Mouse (Mus musculus) adrenal gland (tissue): ENCODE results near the gene Sytl3.

ENCODE experiments used
- intact Hi-C: fragments of 180-260 bp; cut with DNase I; formaldehyde crosslinking; loops from one replicate; pipeline ENCODE4 v1.15.1; 2025

The Sytl3 gene

DNA sequence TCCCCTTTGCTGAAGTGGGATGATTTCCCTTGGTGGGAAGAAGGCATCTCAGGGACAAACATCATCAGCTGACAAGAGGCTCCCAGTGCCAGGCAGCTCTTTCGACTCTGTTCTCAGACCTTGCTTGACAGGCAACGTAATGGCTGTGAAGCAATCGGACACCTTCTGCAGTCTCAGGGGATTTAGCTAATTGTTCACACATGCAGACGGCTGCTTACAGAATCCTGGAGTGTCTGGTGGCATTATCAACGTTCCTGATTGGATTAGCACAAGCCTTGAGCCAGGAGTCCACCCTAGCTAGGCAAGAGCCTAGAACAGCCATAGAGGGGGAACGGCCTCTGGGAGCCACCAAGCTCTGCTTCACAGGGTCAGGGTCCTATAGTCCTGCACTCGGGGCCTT, 93.5 kb downstream of the Sytl3 start:
- intact Hi-C loops, result no loop called here

DNA sequence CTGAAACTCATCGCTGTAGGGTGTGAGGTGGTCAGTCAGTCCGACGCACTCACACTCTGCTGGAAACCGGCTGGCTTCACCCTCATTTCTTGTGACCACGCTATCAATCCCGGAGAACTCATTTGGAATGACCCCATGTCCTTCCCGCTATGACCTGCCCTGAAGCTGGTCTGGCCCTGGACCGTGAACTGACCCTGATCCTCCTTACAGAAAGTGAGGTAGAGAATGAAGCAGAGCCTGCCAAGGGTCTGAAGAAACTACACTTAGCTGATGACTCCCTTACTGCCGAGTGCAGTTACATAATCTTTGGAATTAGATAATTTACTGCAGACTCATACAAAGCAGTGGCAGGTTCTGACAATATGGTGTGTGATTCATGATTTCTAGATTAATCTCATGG, 96.3 kb downstream of the Sytl3 start:
- intact Hi-C loops, result no loop called here

DNA sequence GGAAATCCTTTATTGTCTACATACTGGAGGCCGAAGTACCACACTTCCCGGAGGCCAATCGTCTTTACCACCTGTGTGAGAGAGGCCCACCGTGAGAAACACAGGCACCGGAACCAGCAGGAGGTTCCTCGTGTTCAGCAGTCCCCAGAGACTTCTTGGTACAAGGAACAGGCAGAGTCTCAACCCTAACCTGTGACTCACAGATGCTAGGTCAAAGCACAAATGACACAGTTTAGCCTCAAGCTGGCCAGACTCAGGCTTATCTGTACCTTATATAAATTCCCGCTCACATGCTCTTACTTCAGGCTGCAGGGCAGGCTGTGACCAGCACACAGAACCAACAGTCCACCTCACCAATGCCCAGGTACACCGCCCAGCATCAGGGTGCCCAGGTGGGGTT, 97.0 kb downstream of the Sytl3 start:
- intact Hi-C loops, result no loop called here

DNA sequence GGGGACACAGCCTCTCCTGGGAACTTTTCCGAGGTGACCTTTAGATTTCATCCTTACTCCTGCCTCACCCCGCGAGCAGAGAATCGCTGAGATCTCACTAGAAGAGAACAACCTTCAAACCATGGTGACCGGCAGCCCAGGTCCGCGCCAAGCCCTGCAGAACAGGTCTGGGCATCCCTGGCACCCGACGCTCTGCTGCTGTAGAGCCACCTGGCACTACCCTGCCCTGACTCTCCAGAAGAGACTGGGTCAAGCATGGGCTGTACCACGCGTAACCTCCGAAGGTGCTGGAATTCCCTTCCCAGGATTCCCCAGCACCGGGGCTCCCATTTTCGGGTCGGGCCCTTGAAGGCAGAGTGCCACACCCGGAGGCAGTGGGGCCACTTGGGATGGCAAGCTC, 99.0 kb downstream of the Sytl3 start:
- intact Hi-C loops, result no loop called here

DNA sequence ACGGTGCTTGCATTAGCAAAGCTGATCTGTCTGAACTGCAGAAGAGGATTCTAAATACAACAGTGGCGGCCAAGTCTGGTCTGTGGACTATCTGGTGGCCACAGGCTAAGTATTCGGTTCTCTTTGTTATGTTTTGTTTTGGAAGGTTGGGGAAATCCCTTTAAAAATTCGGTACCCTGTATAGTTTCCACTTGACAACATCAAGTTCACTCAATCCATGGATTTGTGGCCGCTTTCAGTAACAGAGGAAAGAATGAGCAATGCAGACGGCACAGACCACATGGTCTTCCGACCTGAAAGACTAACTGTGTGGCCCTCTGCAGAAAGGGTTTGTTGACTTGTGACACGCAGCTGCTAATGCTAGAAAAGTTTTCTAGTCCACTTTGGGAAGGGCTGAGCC, 100.0 kb downstream of the Sytl3 start:
- intact Hi-C loops, result no loop called here

DNA sequence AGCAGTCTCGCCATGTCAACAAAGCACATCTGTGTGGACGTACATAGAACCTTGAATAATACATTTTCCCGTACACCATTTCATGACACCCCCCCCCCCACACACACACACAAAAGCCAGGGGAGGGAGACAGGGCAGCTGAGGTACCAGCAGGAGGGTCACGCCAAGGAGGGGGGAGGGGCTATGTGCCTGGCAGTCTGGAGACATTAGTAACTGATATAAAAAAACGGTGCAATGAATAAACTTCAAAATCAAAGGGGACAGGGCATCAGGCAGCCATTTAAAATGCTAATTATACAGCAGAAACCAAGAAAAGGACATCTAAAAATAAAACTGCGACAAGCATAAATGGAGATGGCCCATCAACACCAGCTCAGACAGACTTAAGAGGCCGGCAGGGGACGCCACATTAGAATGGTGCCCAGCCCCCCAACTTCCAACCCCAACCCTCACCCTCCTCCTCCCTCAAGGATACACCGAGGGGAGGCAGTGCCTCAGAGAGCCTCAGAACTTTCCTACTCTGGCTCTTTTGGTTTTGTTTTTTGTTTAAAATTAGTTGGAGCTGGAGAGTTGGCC, 100.9 kb downstream of the Sytl3 start:
- intact Hi-C loops, result no loop called here

DNA sequence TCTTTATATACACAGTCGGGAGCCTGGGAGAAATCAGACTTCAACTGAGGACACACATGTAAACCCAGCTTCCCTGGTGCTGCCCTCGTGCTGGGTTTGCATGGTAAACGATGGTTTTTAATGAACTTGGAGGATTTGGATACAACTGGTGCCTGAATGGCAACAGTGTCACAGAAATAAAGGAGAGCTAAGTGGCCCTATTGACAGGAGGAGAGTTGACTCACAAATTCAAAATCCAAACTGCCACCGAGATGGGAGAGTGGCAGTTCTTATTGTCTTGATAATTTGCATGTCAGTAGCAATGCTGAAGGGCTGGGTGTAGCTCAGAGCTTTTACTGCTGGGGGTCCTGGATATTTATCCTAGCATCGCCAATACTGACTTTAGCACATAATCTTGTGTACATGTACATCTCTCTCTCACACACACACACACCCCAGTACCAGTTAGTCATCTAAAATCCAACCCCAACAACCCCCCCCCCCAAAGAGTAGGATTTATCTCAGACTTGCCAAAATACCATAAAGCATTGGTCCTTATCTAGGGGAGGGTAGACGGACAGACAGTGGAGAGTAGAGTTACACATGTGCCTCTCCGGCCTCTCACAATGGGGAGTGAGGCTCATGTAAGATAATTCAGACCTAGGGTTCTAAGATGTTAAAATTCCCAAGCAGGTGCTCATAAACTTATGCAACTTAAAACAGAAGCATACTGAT, 104.8 kb downstream of the Sytl3 start:
- intact Hi-C loops, result no loop called here

DNA sequence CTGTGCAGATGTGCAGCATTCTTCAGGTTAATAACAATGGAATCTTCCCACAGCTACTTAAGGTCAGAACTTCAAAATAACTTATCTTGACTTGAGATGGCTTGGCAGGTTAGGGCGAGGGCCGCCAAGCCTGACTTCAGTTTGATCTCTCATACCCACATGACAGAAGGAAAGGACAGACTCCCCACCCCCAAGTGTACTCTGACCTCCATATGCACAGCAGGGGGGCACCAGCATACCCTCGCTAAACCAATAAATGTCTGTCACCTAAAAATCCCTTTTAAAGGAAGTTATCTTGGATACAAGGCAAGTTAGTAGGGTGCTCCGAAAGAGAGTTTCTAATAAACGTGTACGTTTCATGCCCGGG, 105.3 kb downstream of the Sytl3 start:
- intact Hi-C loops, result no loop called here

DNA sequence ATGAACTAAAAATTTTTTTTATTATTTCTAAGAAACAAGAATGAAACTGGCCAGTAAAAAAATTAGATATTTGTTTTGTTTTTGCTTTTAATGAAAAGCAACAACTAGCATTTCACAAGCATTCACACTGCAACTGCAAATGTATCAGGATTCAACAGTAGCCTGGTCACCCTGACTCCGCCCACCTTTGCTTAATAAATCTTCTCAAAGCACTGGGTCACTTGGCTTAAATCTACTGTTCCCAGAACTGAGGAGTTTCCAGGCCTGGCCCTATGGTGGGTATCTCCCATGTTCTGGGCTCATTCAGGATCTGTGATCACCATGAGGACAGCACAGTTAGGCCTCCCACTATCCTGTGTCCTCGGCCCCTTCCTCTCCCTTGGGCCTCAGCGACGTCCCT, 105.8 kb downstream of the Sytl3 start:
- intact Hi-C loops, result no loop called here

DNA sequence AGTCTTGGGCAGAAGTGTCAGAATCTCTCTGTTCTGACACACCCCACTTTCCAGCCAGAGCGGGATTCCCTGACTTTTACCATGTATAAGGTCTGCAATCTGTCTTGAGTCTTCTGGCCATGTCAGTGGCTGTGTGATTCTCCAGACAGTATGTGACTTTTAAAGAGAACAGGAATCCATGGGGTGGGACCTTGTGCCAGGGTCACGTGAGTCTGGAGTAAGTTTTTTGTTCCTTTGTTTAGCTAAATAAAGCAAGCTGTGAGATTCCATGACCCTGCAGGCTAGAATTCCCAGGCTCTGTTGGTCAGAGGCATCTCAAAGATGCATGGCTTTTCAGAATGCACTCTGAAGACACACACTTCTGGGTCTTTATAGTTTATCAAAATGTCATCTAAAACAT, 107.0 kb downstream of the Sytl3 start:
- intact Hi-C loops, result no loop called here

DNA sequence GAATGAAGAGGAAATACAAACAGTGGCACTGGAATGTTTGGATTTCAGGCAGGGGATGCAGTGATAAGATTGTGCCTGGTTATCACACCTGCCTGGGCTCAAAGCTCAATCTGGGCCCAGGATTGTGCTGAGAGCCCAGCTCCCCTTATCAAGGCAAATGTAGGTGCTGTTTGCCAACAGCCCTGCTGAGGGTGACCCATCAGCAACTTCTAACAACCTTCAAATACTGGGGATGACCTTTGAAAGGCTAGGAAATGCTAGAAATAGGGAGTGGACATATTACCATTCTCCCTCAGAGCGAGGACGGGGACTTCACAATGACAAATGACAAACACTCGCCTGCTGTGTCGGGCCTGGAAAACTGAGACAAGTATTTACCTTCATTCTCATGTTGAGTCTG, 107.9 kb downstream of the Sytl3 start:
- intact Hi-C loops, result no loop called here

DNA sequence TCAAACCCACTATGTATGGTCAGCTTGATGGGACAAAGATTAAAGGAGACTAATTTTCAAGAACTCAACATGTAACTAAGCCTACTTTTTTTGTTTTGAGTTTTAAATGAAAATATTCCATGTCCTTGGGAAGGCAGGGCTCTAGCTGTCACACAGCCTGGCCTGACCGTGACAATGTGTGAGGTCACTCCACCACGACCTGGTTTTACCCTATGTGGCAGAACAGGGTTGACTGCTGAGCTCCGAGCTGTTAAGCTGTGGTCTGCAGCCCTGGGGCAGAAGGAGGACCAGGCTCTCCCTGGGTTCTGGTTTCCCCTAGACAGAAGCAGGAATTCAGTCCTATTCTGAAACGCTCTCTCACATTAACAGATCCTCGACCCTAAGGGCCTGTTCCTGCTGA, 108.9 kb downstream of the Sytl3 start:
- intact Hi-C loops, result no loop called here

DNA sequence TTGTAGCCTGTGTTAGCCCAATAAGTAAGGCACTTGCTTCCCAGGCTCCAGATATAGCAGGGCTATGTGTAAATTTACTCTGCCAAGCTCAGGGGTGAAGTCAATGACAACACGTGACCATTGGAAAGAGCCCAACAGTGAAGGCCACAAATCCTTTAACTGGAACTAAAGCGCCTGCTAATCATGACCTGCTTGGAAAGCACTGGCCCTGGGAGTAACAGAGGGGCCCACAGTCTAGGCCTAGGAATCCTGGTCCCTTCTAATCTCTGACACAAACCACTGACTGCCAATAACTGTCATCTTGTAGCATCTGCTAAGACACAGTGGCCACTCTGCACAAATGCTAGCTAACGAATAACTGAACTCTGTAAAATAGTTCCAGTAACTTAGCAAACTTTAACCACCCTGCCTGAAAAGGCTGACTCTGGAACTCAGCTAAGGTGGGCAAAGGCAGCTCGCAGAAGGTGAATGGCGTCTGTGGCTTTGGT, 109.5 kb downstream of the Sytl3 start:
- intact Hi-C loops, result no loop called here

DNA sequence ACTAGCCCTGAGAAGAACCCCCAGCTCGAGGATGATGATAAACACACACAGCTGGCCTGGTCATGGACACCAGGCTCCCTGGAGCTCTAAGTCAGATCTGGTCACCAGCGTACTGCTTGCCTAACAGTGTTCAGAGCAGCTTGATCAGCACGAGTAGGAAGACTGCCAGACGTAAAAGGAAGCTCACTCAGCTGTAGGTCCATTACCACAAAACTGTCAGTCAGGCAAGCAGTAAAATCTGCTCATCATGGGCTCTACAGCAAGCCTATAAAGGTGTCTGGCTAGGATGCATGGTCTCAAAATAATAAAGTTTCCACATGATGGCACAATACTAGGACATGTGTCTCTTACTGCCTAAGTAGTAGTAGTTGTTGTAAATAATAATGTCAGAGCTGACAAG, 110.7 kb downstream of the Sytl3 start:
- intact Hi-C loops, result loop anchor here (10.0 kb wide), 1 partner anchor 125 kb away; no protein-coding TSS in a partner anchor

DNA sequence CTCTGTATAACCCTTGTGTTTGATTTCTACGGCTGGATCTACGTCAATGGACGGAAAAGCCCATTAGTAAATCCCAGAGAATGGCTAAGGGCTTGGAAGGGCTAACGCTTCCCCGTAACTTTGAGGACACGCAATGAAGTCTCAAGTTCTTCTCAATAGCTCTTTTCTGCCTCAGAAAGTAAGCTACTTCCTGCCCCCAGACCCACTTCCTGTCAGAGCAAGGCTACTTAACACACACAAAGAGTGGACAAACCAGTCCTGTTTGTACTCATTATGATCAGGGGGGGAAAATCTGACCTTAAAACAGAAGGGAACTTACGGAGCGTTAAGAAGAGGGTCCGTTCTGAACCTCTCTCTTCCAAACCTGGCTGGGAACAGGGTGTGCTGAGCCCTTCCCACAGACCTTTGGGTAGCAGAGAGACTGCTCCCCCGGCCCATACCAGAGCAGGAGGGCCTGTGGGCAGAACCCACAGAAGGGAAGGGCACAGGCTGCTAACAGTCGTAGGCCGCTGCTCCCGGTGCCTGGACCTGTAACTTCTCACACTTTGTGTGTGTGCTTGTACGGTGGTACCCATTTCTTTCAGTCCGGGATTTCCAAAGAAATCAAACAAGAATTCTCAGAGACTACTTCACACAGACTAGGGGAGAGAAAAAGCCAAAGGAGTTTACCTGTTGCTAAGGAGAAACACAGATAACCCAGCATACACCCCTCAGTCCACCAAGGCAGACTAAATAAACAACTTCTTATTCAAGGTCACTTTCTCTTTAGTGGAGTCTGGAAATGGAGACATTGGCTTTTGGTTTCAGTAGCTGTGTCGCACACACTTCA, 113.0 kb downstream of the Sytl3 start:
- intact Hi-C loops, result loop anchor here (10.0 kb wide), 1 partner anchor 123 kb away; no protein-coding TSS in a partner anchor

DNA sequence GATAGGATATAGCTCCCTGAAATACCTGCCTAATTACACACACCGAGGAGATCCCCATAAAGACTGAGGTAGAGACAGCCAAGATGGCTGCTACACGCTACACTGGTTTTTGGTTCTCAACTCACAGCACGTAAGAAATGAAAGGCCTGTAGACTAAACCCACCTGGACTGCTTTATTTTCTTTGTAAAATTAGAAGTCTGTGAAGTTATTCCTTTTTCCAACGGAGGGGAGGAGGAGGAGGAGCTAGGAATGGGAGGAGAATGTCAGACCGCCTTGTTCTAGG, 113.5 kb downstream of the Sytl3 start:
- intact Hi-C loops, result loop anchor here (10.0 kb wide), 1 partner anchor 122 kb away; no protein-coding TSS in a partner anchor

DNA sequence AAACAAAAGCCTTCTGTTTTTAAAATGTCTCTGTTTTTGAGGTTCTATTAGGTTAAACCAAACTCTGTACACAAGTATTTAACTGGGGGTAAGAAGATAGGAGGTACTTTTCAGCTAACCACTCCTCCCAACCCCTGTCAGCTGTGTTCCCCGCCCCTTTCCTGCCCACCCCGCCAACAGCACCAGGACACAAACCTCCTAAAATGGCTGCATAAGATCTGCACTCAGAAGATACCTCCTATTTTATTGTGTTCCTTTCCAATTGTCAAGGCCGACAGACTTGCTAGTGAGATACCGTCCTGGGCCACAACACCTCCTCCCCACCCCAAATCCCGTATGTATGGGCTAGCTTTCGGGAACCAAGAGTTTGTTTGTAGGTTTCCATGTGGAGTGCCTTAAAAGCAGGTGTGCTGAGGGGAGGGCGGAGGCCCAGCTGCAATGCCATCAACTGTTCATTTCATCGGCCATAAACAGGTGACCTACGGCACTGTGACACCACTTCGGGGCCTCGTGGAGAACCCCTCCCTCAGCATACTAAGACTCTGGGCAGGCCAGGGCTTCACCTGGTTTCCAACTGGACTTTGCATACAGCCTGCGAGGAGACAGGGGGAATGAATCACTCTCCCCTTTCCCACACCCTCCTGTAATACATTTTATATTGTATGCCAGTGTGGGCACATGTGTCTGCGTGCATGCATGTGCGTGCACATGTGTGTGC, 114.5 kb downstream of the Sytl3 start:
- intact Hi-C loops, result loop anchor here (10.0 kb wide), 1 partner anchor 121 kb away; no protein-coding TSS in a partner anchor

DNA sequence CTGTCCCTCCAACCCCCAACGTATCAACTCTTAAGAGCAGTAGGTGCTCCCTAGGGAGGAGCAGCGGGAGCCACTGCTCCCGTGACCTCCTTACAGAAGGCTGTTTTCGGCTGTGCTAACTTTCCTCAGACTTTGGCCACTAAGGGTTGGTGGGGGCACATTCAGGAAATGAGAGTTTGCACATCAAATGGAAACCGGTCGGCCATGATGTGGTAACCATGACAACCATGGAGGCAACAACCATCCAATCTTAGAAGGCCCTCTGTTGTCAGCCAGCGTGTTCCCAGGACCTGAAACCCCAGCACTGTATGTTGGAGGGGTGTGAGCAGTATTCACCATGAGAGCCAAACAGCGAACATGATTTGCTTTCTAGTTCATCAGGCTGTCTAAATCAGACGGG, 116.3 kb downstream of the Sytl3 start:
- intact Hi-C loops, result loop anchor here (10.0 kb wide), 1 partner anchor 120 kb away; no protein-coding TSS in a partner anchor

DNA sequence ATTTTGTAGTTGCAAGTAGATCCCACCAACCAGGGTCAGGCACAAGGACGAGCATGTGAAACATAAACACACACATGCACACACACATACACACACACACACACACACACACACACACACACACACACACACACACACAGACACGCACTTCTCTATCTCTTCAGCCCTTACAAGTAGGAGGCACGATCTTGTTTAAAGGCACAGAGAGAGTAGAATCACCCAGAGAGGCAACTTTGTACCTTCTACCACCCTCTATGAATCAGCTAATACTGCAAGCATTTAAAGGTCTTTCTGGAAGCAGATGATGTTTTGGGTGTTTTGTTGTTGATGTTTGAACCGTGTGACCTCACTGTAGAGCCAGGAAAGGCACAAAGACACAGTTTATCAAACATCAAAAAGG, 116.8 kb downstream of the Sytl3 start:
- intact Hi-C loops, result loop anchor here (10.0 kb wide), 1 partner anchor 119 kb away; no protein-coding TSS in a partner anchor

DNA sequence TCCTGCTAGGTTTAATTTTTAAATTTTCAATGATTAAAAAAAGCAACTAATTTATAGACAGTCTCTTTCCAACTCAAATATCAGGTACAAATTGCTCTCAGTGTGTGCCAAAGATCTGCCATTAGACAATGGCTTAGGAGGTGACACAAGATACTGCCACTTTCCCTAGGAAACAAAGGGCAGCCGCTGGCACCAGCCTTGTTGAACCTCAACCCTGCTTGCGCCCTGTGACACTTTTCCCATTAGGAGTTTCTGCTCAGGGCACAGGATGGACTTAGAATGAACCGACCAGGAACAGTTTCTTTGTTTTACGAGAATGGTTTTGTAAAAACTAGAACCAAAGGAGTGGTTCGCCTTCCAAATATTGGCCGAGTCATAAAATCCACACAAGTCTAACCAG, 117.2 kb downstream of the Sytl3 start:
- intact Hi-C loops, result loop anchor here (10.0 kb wide), 1 partner anchor 119 kb away; no protein-coding TSS in a partner anchor

DNA sequence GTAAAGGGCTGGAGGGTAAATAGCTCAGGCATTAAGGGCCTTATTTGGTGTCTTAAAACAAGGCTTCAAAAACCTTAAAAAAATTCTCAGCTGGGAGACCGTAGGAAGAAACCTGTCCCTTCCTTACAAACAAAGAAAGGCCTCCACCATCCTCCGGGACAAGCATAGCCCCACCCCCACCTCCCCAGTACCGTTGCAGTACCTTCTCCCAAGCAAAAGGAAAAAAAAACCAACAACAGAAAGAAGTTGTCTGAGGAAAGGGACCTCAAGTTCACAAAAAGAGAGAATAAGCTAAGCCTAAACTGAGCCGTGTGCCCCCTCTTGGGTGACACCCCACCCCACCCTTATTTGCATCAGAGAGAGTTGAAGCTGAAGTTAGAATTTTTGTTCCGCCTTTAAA, 117.7 kb downstream of the Sytl3 start:
- intact Hi-C loops, result loop anchor here (10.0 kb wide), 1 partner anchor 118 kb away; no protein-coding TSS in a partner anchor
